Mouse (Mus musculus): Measurements from ENCODE around the gene Trim54. TPM values are rescaled to one million over a fixed set of nuclear protein-coding genes. Genes with fewer than 3 reads are reported as not detected.

Gene Trim54
- polyA plus RNA-seq, 1 experiment from 2014 or later, result 0.55 TPM

DNA sequence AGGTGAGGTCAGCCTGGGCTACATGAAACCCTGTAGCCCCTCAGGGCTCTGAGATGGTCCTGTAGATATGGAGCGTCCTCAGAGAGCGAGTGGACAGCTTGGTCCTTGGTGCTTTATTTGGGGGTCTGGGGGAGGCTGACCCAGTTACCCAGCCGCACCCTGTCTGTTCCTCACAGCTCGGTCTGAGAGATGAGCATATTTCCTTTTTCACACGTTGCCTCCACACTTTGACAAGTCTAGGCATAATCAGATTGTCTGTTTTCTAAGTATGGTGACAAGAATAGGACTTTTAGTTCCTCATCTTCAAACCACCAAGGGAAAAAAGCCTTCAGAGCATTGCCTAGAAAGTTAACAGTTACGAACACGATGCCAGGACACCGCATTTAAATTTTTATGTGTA is 4.6 kb downstream of the Trim54 start:
- 80% methylated on average over 8 of the region's 8 CpGs for WGBS
- H3K27me3 ChIP-seq (replicated peaks; ENCODE audit: insufficient read depth, low read length), result no peaks in the 10 kb centered on the region
- no peaks in the 10 kb centered on the region for H3K4me1 ChIP-seq (ENCODE audit: insufficient read depth, low read depth, low read length)
- no peaks in the 10 kb centered on the region for H3K36me3 ChIP-seq (ENCODE audit: insufficient read depth, low read length)
- no peak overlapping the region for H3K9ac ChIP-seq (replicated peaks; ENCODE audit: low read depth)
- DNase-seq (ENCODE audit: low spot score), result no peak
- H3K4me2 ChIP-seq (replicated peaks; ENCODE audit: low read depth, low read length), result no peak overlapping the region
- no peak overlapping the region for H3K27ac ChIP-seq (ENCODE audit: low read length)
- H3K4me3 ChIP-seq (ENCODE audit: low read depth, low read length), result no peak overlapping the region
- ATAC-seq, result no peak
- TF ChIP-seq EP300 (IDR thresholded peaks at IDR 0.05) (no peak), CTCF (IDR thresholded peaks at IDR 0.05) (no peak)
- H3K9me3 ChIP-seq (ENCODE audit: low read length), result no peaks in the 10 kb centered on the region

DNA sequence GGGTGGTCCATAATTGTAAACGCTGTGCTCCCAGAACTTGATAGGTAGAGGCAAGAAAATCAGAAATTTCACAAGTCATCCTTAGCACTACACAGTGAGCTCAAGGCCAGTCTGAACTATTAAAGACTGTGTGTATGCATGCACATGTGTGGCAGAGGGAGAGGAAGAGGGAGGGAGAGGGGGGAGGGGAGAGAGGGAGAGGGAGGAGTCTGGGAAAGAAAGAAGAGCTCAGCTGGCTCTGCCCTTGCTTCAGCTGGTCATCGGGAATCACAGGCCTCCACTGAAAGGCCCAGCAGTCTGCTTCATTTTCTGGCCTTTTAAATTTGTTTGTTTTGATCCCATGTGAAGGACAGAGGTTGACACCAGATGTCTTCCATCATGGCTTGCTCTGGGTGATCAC is 7.0 kb downstream of the Trim54 start:
- H3K27ac ChIP-seq (ENCODE audit: low read length), result no peak overlapping the region

DNA sequence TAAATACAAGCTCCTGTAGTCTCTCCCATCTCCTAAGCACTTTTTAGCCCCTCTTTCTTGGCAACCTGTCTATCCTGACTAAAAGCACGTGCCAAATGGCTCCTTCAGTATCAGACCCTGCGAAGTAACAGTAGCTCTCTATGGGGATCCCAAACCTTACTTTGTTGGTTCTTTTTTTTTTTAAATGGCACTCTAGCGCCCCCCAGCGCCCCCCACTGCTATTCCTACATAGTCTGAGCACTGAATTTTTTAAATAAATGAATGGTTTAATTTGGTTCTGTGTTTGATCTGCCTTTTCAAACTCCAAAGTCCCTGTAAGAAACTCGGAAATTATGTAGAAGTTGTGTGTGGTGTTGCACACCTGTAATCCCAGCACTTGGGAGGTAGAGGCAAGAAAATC is 9.5 kb downstream of the Trim54 start:
- DNase-seq (ENCODE audit: low spot score) (no peak), ATAC-seq (no peak)
- TF ChIP-seq CTCF (IDR thresholded peaks at IDR 0.05) (no peak), EP300 (IDR thresholded peaks at IDR 0.05) (no peak)
- Histone ChIP-seq H3K4me1 (ENCODE audit: insufficient read depth, low read depth, low read length) (no peaks in the 10 kb centered on the region), H3K9me3 (ENCODE audit: low read length) (no peaks in the 10 kb centered on the region), H3K27ac (ENCODE audit: low read length) (no peak overlapping the region), H3K9ac (replicated peaks; ENCODE audit: low read depth) (no peak overlapping the region), H3K36me3 (ENCODE audit: insufficient read depth, low read length) (no peaks in the 10 kb centered on the region), H3K4me2 (replicated peaks; ENCODE audit: low read depth, low read length) (no peak overlapping the region), H3K27me3 (replicated peaks; ENCODE audit: insufficient read depth, low read length) (no peaks in the 10 kb centered on the region), H3K4me3 (ENCODE audit: low read depth, low read length) (no peak overlapping the region)
- 37% methylated on average over 5 of the region's 5 CpGs for WGBS

More for the DNA sequence above, 7.0 kb downstream of the Trim54 start:
- Histone ChIP-seq H3K9me3 (ENCODE audit: low read length) (no peaks in the 10 kb centered on the region), H3K4me3 (ENCODE audit: low read depth, low read length) (no peak overlapping the region), H3K4me1 (ENCODE audit: insufficient read depth, low read depth, low read length) (no peaks in the 10 kb centered on the region), H3K9ac (replicated peaks; ENCODE audit: low read depth) (no peak overlapping the region), H3K36me3 (ENCODE audit: insufficient read depth, low read length) (no peaks in the 10 kb centered on the region), H3K4me2 (replicated peaks; ENCODE audit: low read depth, low read length) (no peak overlapping the region), H3K27me3 (replicated peaks; ENCODE audit: insufficient read depth, low read length) (no peaks in the 10 kb centered on the region)
- DNase-seq (ENCODE audit: low spot score) (no peak), ATAC-seq (no peak)
- TF ChIP-seq CTCF (IDR thresholded peaks at IDR 0.05) (no peak), EP300 (IDR thresholded peaks at IDR 0.05) (no peak)
- WGBS, result 33% methylated on average over 2 of the region's 2 CpGs

DNA sequence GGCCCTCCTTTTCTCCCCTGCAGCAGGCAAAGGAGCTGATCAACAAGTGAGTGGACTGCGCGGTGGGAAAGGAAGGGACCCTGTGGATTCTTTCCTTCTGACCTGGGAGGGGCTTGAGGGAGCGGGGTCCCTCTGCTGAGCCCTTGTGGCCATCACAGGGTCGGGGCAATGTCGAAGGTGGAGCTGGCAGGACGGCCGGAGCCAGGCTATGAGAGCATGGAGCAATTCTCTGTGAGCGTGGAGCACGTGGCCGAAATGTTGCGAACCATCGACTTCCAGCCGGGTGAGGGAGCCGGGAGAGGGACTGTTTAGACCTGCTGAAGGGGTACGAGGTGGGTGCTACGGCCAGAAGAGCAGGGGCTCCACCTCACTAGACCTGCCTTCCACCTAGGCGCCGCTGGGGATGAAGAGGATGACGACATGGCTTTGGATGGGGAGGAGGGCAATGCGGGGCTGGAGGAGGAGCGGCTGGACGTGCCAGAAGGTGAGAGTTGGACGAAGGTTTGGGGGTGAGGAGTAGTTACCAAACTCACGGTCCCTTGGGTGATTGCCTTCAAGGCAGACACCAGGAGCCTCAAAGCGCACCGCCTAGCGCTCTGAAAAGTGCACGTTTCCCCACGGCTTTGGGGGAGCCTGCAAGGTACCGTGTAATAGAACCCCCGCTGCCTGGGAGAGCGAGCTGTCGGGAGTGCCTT is 20.4 kb downstream of the Trim54 start:
- ATAC-seq (no peak), DNase-seq (ENCODE audit: low spot score) (no peak)
- no peak for TF ChIP-seq CTCF (IDR thresholded peaks at IDR 0.05)
- H3K4me2 ChIP-seq (replicated peaks; ENCODE audit: low read depth, low read length), result no peak overlapping the region
- H3K4me3 ChIP-seq (ENCODE audit: low read depth, low read length), result no peak overlapping the region
- no peaks in the 10 kb centered on the region for H3K9me3 ChIP-seq (ENCODE audit: low read length)
- H3K36me3 ChIP-seq (ENCODE audit: insufficient read depth, low read length), result no peaks in the 10 kb centered on the region; the same call in 1 of the 2 replicates
- H3K27me3 ChIP-seq (replicated peaks; ENCODE audit: insufficient read depth, low read length), result peaks cover 42% of the 10 kb centered on the region
- under 1% methylated on average over 30 of the region's 33 CpGs for WGBS
- no peak overlapping the region for H3K27ac ChIP-seq (ENCODE audit: low read length)
- H3K4me1 ChIP-seq (ENCODE audit: insufficient read depth, low read depth, low read length), result 0 out of 2 replicates have a peak, but pooled peaks cover 4% of the 10 kb centered on the region
- no peak overlapping the region for H3K9ac ChIP-seq (replicated peaks; ENCODE audit: low read depth)

DNA sequence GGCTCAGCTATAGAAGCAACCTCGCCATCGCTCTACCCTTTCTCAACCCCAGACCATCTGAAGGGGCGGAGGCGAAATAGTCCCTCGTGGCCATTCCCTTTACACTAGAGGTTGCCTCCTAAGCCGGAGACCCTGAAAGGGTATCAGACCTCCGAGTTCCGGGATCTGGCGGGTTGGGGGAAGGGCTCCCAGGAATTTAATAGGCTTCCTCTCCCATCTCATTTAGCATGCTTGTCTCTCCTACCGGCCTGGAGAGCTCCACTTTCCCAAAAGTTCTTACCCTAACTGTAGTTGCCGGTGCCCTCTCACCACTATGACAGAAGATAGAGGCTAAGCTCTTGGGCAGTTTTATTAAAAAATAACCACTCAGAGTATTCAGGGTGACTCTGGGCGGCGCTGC is 21.1 kb downstream of the Trim54 start:
- DNase-seq (ENCODE audit: low spot score), result no peak
- no peaks in the 10 kb centered on the region; the same call in 1 of the 2 replicates for H3K36me3 ChIP-seq (ENCODE audit: insufficient read depth, low read length)
- TF ChIP-seq EP300 (IDR thresholded peaks at IDR 0.05), result no peak
- no peak for TF ChIP-seq CTCF (IDR thresholded peaks at IDR 0.05)
- no peaks in the 10 kb centered on the region for H3K9me3 ChIP-seq (ENCODE audit: low read length)
- 0 out of 2 replicates have a peak, but pooled peaks cover 4% of the 10 kb centered on the region for H3K4me1 ChIP-seq (ENCODE audit: insufficient read depth, low read depth, low read length)
- H3K4me3 ChIP-seq (ENCODE audit: low read depth, low read length), result 0 out of 2 replicates have a peak overlapping the region, but pooled peaks have one; percentile 10
- ATAC-seq, result no peak
- H3K27ac ChIP-seq (ENCODE audit: low read length), result no peak overlapping the region
- 3% methylated on average over 13 of the region's 13 CpGs for WGBS
- H3K9ac ChIP-seq (replicated peaks; ENCODE audit: low read depth), result no peak overlapping the region
- peaks cover 42% of the 10 kb centered on the region for H3K27me3 ChIP-seq (replicated peaks; ENCODE audit: insufficient read depth, low read length)
- 0 out of 2 replicates have a peak overlapping the region, but pooled peaks have one; percentile 22 for H3K4me2 ChIP-seq (replicated peaks; ENCODE audit: low read depth, low read length)

DNA sequence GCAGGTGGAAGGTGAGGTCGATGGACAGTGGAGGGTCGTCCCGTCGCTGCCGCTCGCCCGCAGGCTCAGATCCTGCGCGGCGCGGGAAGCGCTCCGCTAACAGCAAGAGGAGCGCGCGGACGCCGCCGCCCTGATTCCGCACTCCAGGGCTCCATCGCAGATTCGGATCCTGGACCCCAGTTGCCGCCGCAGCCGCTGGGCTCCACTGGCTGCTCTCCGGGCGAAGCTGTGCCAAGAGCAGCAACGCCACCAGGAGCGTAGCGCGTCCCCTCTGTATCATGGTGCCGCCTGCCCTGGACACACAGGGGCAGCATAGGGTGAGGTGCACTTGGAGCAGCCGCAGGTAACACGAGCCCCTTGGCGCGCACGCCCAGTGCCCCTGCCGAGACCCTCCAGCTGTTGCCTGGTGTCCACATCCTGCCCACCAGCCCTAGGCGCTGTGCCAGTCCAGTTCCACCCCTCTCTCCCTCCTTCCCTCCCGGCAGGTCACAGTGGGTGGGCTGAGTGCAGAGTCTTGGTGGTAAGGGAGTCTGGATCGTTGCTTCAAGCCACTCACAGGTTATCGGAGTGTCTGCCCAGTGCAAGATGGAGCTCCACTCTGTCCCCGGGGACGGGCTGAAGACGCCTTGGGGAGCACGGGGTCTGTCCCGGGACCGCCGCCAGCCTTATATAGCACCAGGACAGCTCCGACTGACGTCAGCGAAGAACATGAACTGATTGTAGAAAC is 21.9 kb downstream of the Trim54 start, which contains the start of gene Ucn:
Gene Ucn (minus strand): TSS at position 589 of the 727 bp plus-strand sequence.
- H3K4me3 ChIP-seq (ENCODE audit: low read depth, low read length), result peak within 1 kb of the TSS; percentile 10; the same call in 1 of the 2 replicates
- no peaks in the 10 kb centered on the region; the same call in 1 of the 2 replicates for H3K36me3 ChIP-seq (ENCODE audit: insufficient read depth, low read length)
- DNase-seq (ENCODE audit: low spot score) (peak; percentile 24), ATAC-seq (peak; percentile 50; the same call in 1 of the 2 replicates)
- 0 out of 2 replicates have a peak, but pooled peaks cover 4% of the 10 kb centered on the region for H3K4me1 ChIP-seq (ENCODE audit: insufficient read depth, low read depth, low read length)
- 1% methylated on average over 52 of the region's 52 CpGs for WGBS
- no peak within 1 kb of the TSS for H3K9ac ChIP-seq (replicated peaks; ENCODE audit: low read depth)
- no peaks in the 10 kb centered on the region for H3K9me3 ChIP-seq (ENCODE audit: low read length)
- peaks cover 42% of the 10 kb centered on the region for H3K27me3 ChIP-seq (replicated peaks; ENCODE audit: insufficient read depth, low read length)
- H3K4me2 ChIP-seq (replicated peaks; ENCODE audit: low read depth, low read length), result peak within 1 kb of the TSS; percentile 22
- TF ChIP-seq CTCF (IDR thresholded peaks at IDR 0.05), result no peak
- no peak for TF ChIP-seq EP300 (IDR thresholded peaks at IDR 0.05)
- H3K27ac ChIP-seq (ENCODE audit: low read length), result no peak within 1 kb of the TSS
